Mouse (Mus musculus): ENCODE measurements around the gene Paxip1.

Gene Paxip1

GRCm38 (mm10) chr5:27791303-27792172 lies at the start of gene Paxip1:
Gene Paxip1 (minus strand): TSS chr5:27791691.
- peak; percentile 97 for DNase-seq (ENCODE audit: low spot score)

- DNase-seq (ENCODE audit: low spot score) = no peak
Measured at GRCm38 (mm10) chr5:27838061-27838460, 46.6 kb upstream of the Paxip1 start.

- DNase-seq (ENCODE audit: low spot score) = no peak
Measured at GRCm38 (mm10) chr5:27835096-27835495, 43.6 kb upstream of the Paxip1 start.

GRCm38 (mm10) chr5:27827971-27828370 lies 36.5 kb upstream of the Paxip1 start:
- DNase-seq (ENCODE audit: low spot score) = no peak

- DNase-seq (ENCODE audit: low spot score) = no peak
Measured at GRCm38 (mm10) chr5:27821161-27821560, 29.7 kb upstream of the Paxip1 start.

GRCm38 (mm10) chr5:27818840-27819672 lies 27.6 kb upstream of the Paxip1 start:
- DNase-seq (ENCODE audit: low spot score) = no peak

GRCm38 (mm10) chr5:27814282-27814681 lies 22.8 kb upstream of the Paxip1 start:
- no peak for DNase-seq (ENCODE audit: low spot score)

GRCm38 (mm10) chr5:27793923-27794322 lies 2.4 kb upstream of the Paxip1 start:
- DNase-seq (ENCODE audit: low spot score) = peak; percentile 18

GRCm38 (mm10) chr5:27792531-27793205 lies 1.2 kb upstream of the Paxip1 start:
- DNase-seq (ENCODE audit: low spot score) = no peak

- DNase-seq (ENCODE audit: low spot score) = no peak
Measured at GRCm38 (mm10) chr5:27792173-27792470, 631 bp upstream of the Paxip1 start.

- peak; percentile 83 for DNase-seq (ENCODE audit: low spot score)
Measured at GRCm38 (mm10) chr5:27790910-27791288, 592 bp downstream of the Paxip1 start.

GRCm38 (mm10) chr5:27790086-27790909 lies 1.2 kb downstream of the Paxip1 start:
- DNase-seq (ENCODE audit: low spot score) = no peak

GRCm38 (mm10) chr5:27789586-27789985 lies 1.9 kb downstream of the Paxip1 start:
- no peak for DNase-seq (ENCODE audit: low spot score)

GRCm38 (mm10) chr5:27783381-27783780 lies 8.1 kb downstream of the Paxip1 start:
- DNase-seq (ENCODE audit: low spot score) = no peak

GRCm38 (mm10) chr5:27767948-27768347 lies 23.5 kb downstream of the Paxip1 start:
- peak; percentile 44 for DNase-seq (ENCODE audit: low spot score)

- no peak for DNase-seq (ENCODE audit: low spot score)
Measured at GRCm38 (mm10) chr5:27765780-27766179, 25.7 kb downstream of the Paxip1 start.

- DNase-seq (ENCODE audit: low spot score) = no peak
Measured at GRCm38 (mm10) chr5:27744944-27745343, 46.5 kb downstream of the Paxip1 start.

GRCm38 (mm10) chr5:27739216-27739615 lies 52.3 kb downstream of the Paxip1 start:
- DNase-seq (ENCODE audit: low spot score) = no peak

GRCm38 (mm10) chr5:27737168-27737567 lies 54.3 kb downstream of the Paxip1 start:
- DNase-seq (ENCODE audit: low spot score) = peak; percentile 72

GRCm38 (mm10) chr5:27732288-27732868 lies 59.1 kb downstream of the Paxip1 start:
- no peak for DNase-seq (ENCODE audit: low spot score)

- DNase-seq (ENCODE audit: low spot score) = no peak
Measured at GRCm38 (mm10) chr5:27731392-27731791, 60.1 kb downstream of the Paxip1 start.

Measured in retina, embryonic 14.5 days (tissue).